Mouse (Mus musculus) forebrain, embryonic 15.5 days (tissue): ENCODE data around the gene Pla1a. TPM values are rescaled to one million over a fixed set of nuclear protein-coding genes. Genes with fewer than 3 reads are reported as not detected.

ENCODE experiments used
- ATAC-seq: fragments of 200-750 bp; cut with Nextera tagmentation; replicated peaks from 2 replicates; pipeline ENCODE4 v1.8.0; 2017; ENCODE audit warnings: mild to moderate bottlenecking, moderate TSS enrichment, moderate library complexity
- H3K27ac ChIP-seq: fragments of 300-500 bp; sonication (generic); replicated peaks from 2 replicates; pipeline ENCODE4 v1.5.1; 2015; ENCODE audit warnings: mild to moderate bottlenecking, inconsistent platforms
- H3K27me3 ChIP-seq: fragments of 300-500 bp; sonication (generic); 2 replicates; pipeline ENCODE4 v1.6.1; 2015; ENCODE audit warnings: inconsistent platforms
- H3K36me3 ChIP-seq: fragments of 300-500 bp; sonication (generic); 2 replicates; pipeline ENCODE4 v1.6.1; 2015; ENCODE audit warnings: mild to moderate bottlenecking, inconsistent platforms
- H3K4me1 ChIP-seq: fragments of 300-500 bp; sonication (generic); 2 replicates; pipeline ENCODE4 v1.6.1; 2015; ENCODE audit warnings: inconsistent platforms
- H3K4me2 ChIP-seq: fragments of 300-500 bp; sonication (generic); replicated peaks from 2 replicates; pipeline ENCODE4 v1.6.1; 2015; ENCODE audit warnings: mild to moderate bottlenecking, inconsistent platforms
- H3K4me3 ChIP-seq: fragments of 300-500 bp; sonication (generic); 2 replicates; pipeline ENCODE4 v1.5.1; 2015; ENCODE audit warnings: mild to moderate bottlenecking, inconsistent platforms
- H3K9ac ChIP-seq: fragments of 300-500 bp; sonication (generic); replicated peaks from 2 replicates; pipeline ENCODE4 v1.6.1; 2015; ENCODE audit warnings: mild to moderate bottlenecking, inconsistent platforms
- H3K9me3 ChIP-seq: fragments of 300-500 bp; sonication (generic); 2 replicates; pipeline ENCODE4 v1.6.1; 2016; ENCODE audit warnings: inconsistent platforms
- WGBS: fragments of 180-500 bp; shearing (Covaris S2); methylation state at CpG from one replicate; pipeline ENCODE4 v1.1.7; 2015; ENCODE audit warnings: mixed read lengths; 5-methylcytosine and 5-hydroxymethylcytosine counted together
- polyA plus RNA-seq: library from polyadenylated mRNA; unstranded; fragments of >200 nt; fragmentation: Nextera tagmentation; extraction: Ambion mirVana; gene quantifications from 2 replicates; pipeline ENCODE4 v1.2.1, GENCODE M21; 2015

Pla1a gene
- polyA plus RNA-seq, 1 experiment from 2014 or later, result 0.41 TPM

GRCm38 (mm10) chr16:38378591-38378990 is 54.4 kb downstream of the Pla1a start:
- peaks cover 11% of the 10 kb centered on the region for H3K4me1 ChIP-seq
- no peak overlapping the region for H3K27ac ChIP-seq
- no peaks in the 10 kb centered on the region for H3K9me3 ChIP-seq
- ATAC-seq, result no peak
- H3K36me3 ChIP-seq, result no peaks in the 10 kb centered on the region
- no peak overlapping the region for H3K4me3 ChIP-seq
- H3K27me3 ChIP-seq, result no peaks in the 10 kb centered on the region
- WGBS, result 91% methylated on average over 6 of the region's 6 CpGs
- H3K9ac ChIP-seq, result no peak overlapping the region
- no peak overlapping the region for H3K4me2 ChIP-seq

- H3K36me3 ChIP-seq, result no peaks in the 10 kb centered on the region
- H3K27me3 ChIP-seq, result no peaks in the 10 kb centered on the region
- no peak overlapping the region for H3K9ac ChIP-seq
- no peak for ATAC-seq
- H3K4me3 ChIP-seq, result no peak overlapping the region
- peaks cover 11% of the 10 kb centered on the region for H3K4me1 ChIP-seq
- 90% methylated on average over 6 of the region's 6 CpGs for WGBS
- H3K4me2 ChIP-seq, result no peak overlapping the region
- no peaks in the 10 kb centered on the region for H3K9me3 ChIP-seq
- H3K27ac ChIP-seq, result no peak overlapping the region
Observed at GRCm38 (mm10) chr16:38377546-38377945, 55.4 kb downstream of the Pla1a start.

- Histone ChIP-seq H3K4me1 (peaks cover 11% of the 10 kb centered on the region), H3K4me3 (peak overlapping the region; percentile 24), H3K27ac (peak overlapping the region; percentile 68), H3K36me3 (no peaks in the 10 kb centered on the region), H3K9me3 (no peaks in the 10 kb centered on the region), H3K27me3 (no peaks in the 10 kb centered on the region), H3K4me2 (peak overlapping the region; percentile 45), H3K9ac (peak overlapping the region; percentile 49)
- peak; percentile 66 for ATAC-seq
- 51% methylated on average over 8 of the region's 8 CpGs for WGBS
Observed at GRCm38 (mm10) chr16:38376841-38377249, 56.1 kb downstream of the Pla1a start.

GRCm38 (mm10) chr16:38376163-38376840 is 56.6 kb downstream of the Pla1a start:
- no peaks in the 10 kb centered on the region for H3K27me3 ChIP-seq
- H3K4me1 ChIP-seq, result peaks cover 11% of the 10 kb centered on the region
- ATAC-seq, result peak; percentile 92
- H3K4me2 ChIP-seq, result peak overlapping the region; percentile 45
- peak overlapping the region; percentile 49 for H3K9ac ChIP-seq
- H3K4me3 ChIP-seq, result peak overlapping the region; percentile 24
- peak overlapping the region; percentile 68 for H3K27ac ChIP-seq
- H3K36me3 ChIP-seq, result no peaks in the 10 kb centered on the region
- no peaks in the 10 kb centered on the region for H3K9me3 ChIP-seq
- 32% methylated on average over 17 of the region's 17 CpGs for WGBS

GRCm38 (mm10) chr16:38375182-38375581 is 57.8 kb downstream of the Pla1a start:
- Histone ChIP-seq H3K9me3 (no peaks in the 10 kb centered on the region), H3K4me1 (peaks cover 11% of the 10 kb centered on the region), H3K27me3 (no peaks in the 10 kb centered on the region), H3K27ac (no peak overlapping the region), H3K4me2 (no peak overlapping the region), H3K9ac (no peak overlapping the region), H3K4me3 (no peak overlapping the region), H3K36me3 (no peaks in the 10 kb centered on the region)
- ATAC-seq, result no peak
- 87% methylated on average over 7 of the region's 7 CpGs for WGBS

GRCm38 (mm10) chr16:38374379-38375140 is 58.4 kb downstream of the Pla1a start:
- no peak for ATAC-seq
- no peak overlapping the region for H3K9ac ChIP-seq
- no peak overlapping the region for H3K4me3 ChIP-seq
- H3K36me3 ChIP-seq, result no peaks in the 10 kb centered on the region
- H3K4me2 ChIP-seq, result no peak overlapping the region
- H3K27ac ChIP-seq, result no peak overlapping the region
- H3K9me3 ChIP-seq, result no peaks in the 10 kb centered on the region
- no peaks in the 10 kb centered on the region for H3K27me3 ChIP-seq
- WGBS, result 81% methylated on average over 10 of the region's 10 CpGs
- H3K4me1 ChIP-seq, result peaks cover 11% of the 10 kb centered on the region

- Histone ChIP-seq H3K9me3 (no peaks in the 10 kb centered on the region), H3K9ac (no peak overlapping the region), H3K27me3 (no peaks in the 10 kb centered on the region), H3K4me2 (no peak overlapping the region), H3K4me1 (peaks cover 11% of the 10 kb centered on the region), H3K4me3 (no peak overlapping the region), H3K36me3 (no peaks in the 10 kb centered on the region), H3K27ac (no peak overlapping the region)
- ATAC-seq, result no peak
- WGBS, result 86% methylated on average over 16 of the region's 16 CpGs
Observed at GRCm38 (mm10) chr16:38373941-38374340, 59.0 kb downstream of the Pla1a start.

GRCm38 (mm10) chr16:38373439-38373838 is 59.5 kb downstream of the Pla1a start:
- ATAC-seq, result no peak
- 85% methylated on average over 10 of the region's 10 CpGs for WGBS

GRCm38 (mm10) chr16:38372876-38373275 is 60.1 kb downstream of the Pla1a start:
- H3K9ac ChIP-seq, result no peak overlapping the region
- H3K4me1 ChIP-seq, result peaks cover 14% of the 10 kb centered on the region
- H3K27me3 ChIP-seq, result no peaks in the 10 kb centered on the region
- no peaks in the 10 kb centered on the region for H3K36me3 ChIP-seq
- no peak overlapping the region for H3K27ac ChIP-seq
- H3K4me2 ChIP-seq, result no peak overlapping the region
- WGBS, result 79% methylated on average over 4 of the region's 4 CpGs
- H3K4me3 ChIP-seq, result no peak overlapping the region
- ATAC-seq, result no peak
- no peaks in the 10 kb centered on the region for H3K9me3 ChIP-seq

More at GRCm38 (mm10) chr16:38373439-38373838, 59.5 kb downstream of the Pla1a start:
- Histone ChIP-seq H3K27ac (no peak overlapping the region), H3K4me1 (peaks cover 12% of the 10 kb centered on the region), H3K27me3 (no peaks in the 10 kb centered on the region), H3K9ac (no peak overlapping the region), H3K9me3 (no peaks in the 10 kb centered on the region), H3K4me2 (no peak overlapping the region), H3K36me3 (no peaks in the 10 kb centered on the region), H3K4me3 (no peak overlapping the region)

GRCm38 (mm10) chr16:38371705-38372296 is 61.1 kb downstream of the Pla1a start:
- no peak overlapping the region for H3K4me2 ChIP-seq
- H3K4me3 ChIP-seq, result no peak overlapping the region
- no peaks in the 10 kb centered on the region for H3K27me3 ChIP-seq
- no peak overlapping the region for H3K9ac ChIP-seq
- no peaks in the 10 kb centered on the region for H3K36me3 ChIP-seq
- no peak for ATAC-seq
- H3K4me1 ChIP-seq, result peaks cover 11% of the 10 kb centered on the region
- no peak overlapping the region for H3K27ac ChIP-seq
- H3K9me3 ChIP-seq, result no peaks in the 10 kb centered on the region
- WGBS, result 88% methylated on average over 15 of the region's 15 CpGs

- WGBS, result 89% methylated on average over 8 of the region's 8 CpGs
- no peak overlapping the region for H3K9ac ChIP-seq
- ATAC-seq, result no peak
Observed at GRCm38 (mm10) chr16:38370633-38371374, 62.1 kb downstream of the Pla1a start.

More at GRCm38 (mm10) chr16:38370633-38371374, 62.1 kb downstream of the Pla1a start:
- Histone ChIP-seq H3K4me2 (no peak overlapping the region), H3K4me3 (no peak overlapping the region), H3K4me1 (peaks cover 3% of the 10 kb centered on the region), H3K27me3 (no peaks in the 10 kb centered on the region), H3K36me3 (no peaks in the 10 kb centered on the region), H3K27ac (no peak overlapping the region), H3K9me3 (no peaks in the 10 kb centered on the region)
